Mouse (Mus musculus): Measurements from ENCODE around the gene Shank1. TPM values are rescaled to one million over a fixed set of nuclear protein-coding genes. Genes with fewer than 3 reads are reported as not detected.
A peak's percentile ranks its signal among the peaks of the same experiment; 100 is the strongest.

Shank1 gene
- polyA plus RNA-seq, 1 experiment from 2014 or later, result 2.5 TPM

GRCm38 (mm10) chr7:44332336-44332735 lies 22.3 kb downstream of the Shank1 start:
- WGBS, result 62% methylated on average over 3 of the region's 3 CpGs
- Histone ChIP-seq H3K4me2 (no peak overlapping the region), H3K36me3 (no peaks in the 10 kb centered on the region), H3K9ac (no peak overlapping the region), H3K4me3 (replicated peaks) (no peak overlapping the region), H3K27me3 (peaks cover 58% of the 10 kb centered on the region), H3K9me3 (replicated peaks) (no peaks in the 10 kb centered on the region), H3K4me1 (peaks cover 19% of the 10 kb centered on the region), H3K27ac (no peak overlapping the region)
- no peak for ATAC-seq (replicated peaks; ENCODE audit: low FRiP score)

- no peak for ATAC-seq (replicated peaks; ENCODE audit: low FRiP score)
- WGBS, result 72% methylated on average over 14 of the region's 14 CpGs
- Histone ChIP-seq H3K4me1 (peaks cover 19% of the 10 kb centered on the region), H3K4me3 (replicated peaks) (no peak overlapping the region), H3K27me3 (peaks cover 76% of the 10 kb centered on the region), H3K4me2 (no peak overlapping the region), H3K36me3 (no peaks in the 10 kb centered on the region), H3K27ac (no peak overlapping the region), H3K9ac (no peak overlapping the region), H3K9me3 (replicated peaks) (no peaks in the 10 kb centered on the region)
These were observed 24.1 kb downstream of the Shank1 start for GRCm38 (mm10) chr7:44334139-44334538.

GRCm38 (mm10) chr7:44335031-44335878 lies 25.2 kb downstream of the Shank1 start:
- H3K27me3 ChIP-seq, result peaks cover 80% of the 10 kb centered on the region
- no peaks in the 10 kb centered on the region for H3K36me3 ChIP-seq
- H3K27ac ChIP-seq, result no peak overlapping the region
- H3K9me3 ChIP-seq (replicated peaks), result no peaks in the 10 kb centered on the region
- no peak overlapping the region for H3K9ac ChIP-seq
- H3K4me1 ChIP-seq, result peaks cover 19% of the 10 kb centered on the region
- peak overlapping the region; percentile 87 for H3K4me2 ChIP-seq
- ATAC-seq (replicated peaks; ENCODE audit: low FRiP score), result peak; percentile 47; the same call in 1 of the 2 replicates
- peak overlapping the region; percentile 47 for H3K4me3 ChIP-seq (replicated peaks)
- 6% methylated on average over 18 of the region's 40 CpGs for WGBS

- Histone ChIP-seq H3K4me2 (peak overlapping the region; percentile 87), H3K4me1 (peaks cover 19% of the 10 kb centered on the region), H3K36me3 (no peaks in the 10 kb centered on the region), H3K9me3 (replicated peaks) (no peaks in the 10 kb centered on the region), H3K27ac (no peak overlapping the region), H3K9ac (no peak overlapping the region), H3K27me3 (peaks cover 85% of the 10 kb centered on the region), H3K4me3 (replicated peaks) (peak overlapping the region; percentile 47)
- peak; percentile 44; the same call in 1 of the 2 replicates for ATAC-seq (replicated peaks; ENCODE audit: low FRiP score)
- WGBS, result 3% methylated on average over 42 of the region's 54 CpGs
These were observed 26.3 kb downstream of the Shank1 start for GRCm38 (mm10) chr7:44336046-44337021.

GRCm38 (mm10) chr7:44337121-44337849 lies 27.2 kb downstream of the Shank1 start:
- Histone ChIP-seq H3K4me2 (peak overlapping the region; percentile 87; the same call in 1 of the 2 replicates), H3K36me3 (no peaks in the 10 kb centered on the region), H3K27me3 (peaks cover 85% of the 10 kb centered on the region), H3K4me3 (replicated peaks) (peak overlapping the region; percentile 47), H3K9ac (no peak overlapping the region), H3K4me1 (peaks cover 19% of the 10 kb centered on the region), H3K27ac (no peak overlapping the region), H3K9me3 (replicated peaks) (no peaks in the 10 kb centered on the region)
- ATAC-seq (replicated peaks; ENCODE audit: low FRiP score), result no peak
- WGBS, result 2% methylated on average over 32 of the region's 32 CpGs

GRCm38 (mm10) chr7:44340226-44340625 lies 30.2 kb downstream of the Shank1 start:
- H3K36me3 ChIP-seq, result no peaks in the 10 kb centered on the region
- whole genome bisulfite sequencing, result 63% methylated on average over 6 of the region's 6 CpGs
- no peak overlapping the region for H3K4me3 ChIP-seq (replicated peaks)
- H3K27ac ChIP-seq, result no peak overlapping the region
- no peak overlapping the region for H3K4me2 ChIP-seq
- H3K4me1 ChIP-seq, result peaks cover 24% of the 10 kb centered on the region
- H3K9me3 ChIP-seq (replicated peaks), result no peaks in the 10 kb centered on the region
- H3K9ac ChIP-seq, result no peak overlapping the region
- H3K27me3 ChIP-seq, result peaks cover 63% of the 10 kb centered on the region
- ATAC-seq (replicated peaks; ENCODE audit: low FRiP score), result no peak

GRCm38 (mm10) chr7:44341119-44341518 lies 31.1 kb downstream of the Shank1 start:
- no peak for ATAC-seq (replicated peaks; ENCODE audit: low FRiP score)
- Histone ChIP-seq H3K4me1 (peaks cover 15% of the 10 kb centered on the region), H3K9ac (no peak overlapping the region), H3K9me3 (replicated peaks) (no peaks in the 10 kb centered on the region), H3K4me2 (no peak overlapping the region), H3K27me3 (peaks cover 54% of the 10 kb centered on the region), H3K36me3 (no peaks in the 10 kb centered on the region), H3K4me3 (replicated peaks) (no peak overlapping the region), H3K27ac (no peak overlapping the region)
- WGBS, result 79% methylated on average over 10 of the region's 10 CpGs

- Histone ChIP-seq H3K27ac (no peak overlapping the region), H3K4me3 (replicated peaks) (no peak overlapping the region), H3K4me1 (peaks cover 9% of the 10 kb centered on the region), H3K36me3 (no peaks in the 10 kb centered on the region), H3K4me2 (no peak overlapping the region), H3K9ac (no peak overlapping the region), H3K27me3 (peaks cover 48% of the 10 kb centered on the region), H3K9me3 (replicated peaks) (no peaks in the 10 kb centered on the region)
- ATAC-seq (replicated peaks; ENCODE audit: low FRiP score), result no peak
- 67% methylated on average over 5 of the region's 5 CpGs for WGBS
These were observed 31.7 kb downstream of the Shank1 start for GRCm38 (mm10) chr7:44341714-44342113.

- WGBS, result 18% methylated on average over 11 of the region's 11 CpGs
- no peaks in the 10 kb centered on the region for H3K9me3 ChIP-seq (replicated peaks)
- H3K27ac ChIP-seq, result no peak overlapping the region
- no peaks in the 10 kb centered on the region for H3K36me3 ChIP-seq
- no peak overlapping the region for H3K4me3 ChIP-seq (replicated peaks)
- peaks cover 41% of the 10 kb centered on the region for H3K27me3 ChIP-seq
- H3K9ac ChIP-seq, result no peak overlapping the region
- peak overlapping the region; percentile 17; the same call in 1 of the 2 replicates for H3K4me2 ChIP-seq
- ATAC-seq (replicated peaks; ENCODE audit: low FRiP score), result no peak; the same call in 1 of the 2 replicates
- peaks cover 5% of the 10 kb centered on the region; the same call in 1 of the 2 replicates for H3K4me1 ChIP-seq
These were observed 33.5 kb downstream of the Shank1 start for GRCm38 (mm10) chr7:44343459-44344015.

GRCm38 (mm10) chr7:44344622-44345021 lies 34.6 kb downstream of the Shank1 start:
- WGBS, result 78% methylated on average over 12 of the region's 12 CpGs
- H3K27me3 ChIP-seq, result peaks cover 41% of the 10 kb centered on the region
- peaks cover 5% of the 10 kb centered on the region; the same call in 1 of the 2 replicates for H3K4me1 ChIP-seq
- H3K27ac ChIP-seq, result no peak overlapping the region
- ATAC-seq (replicated peaks; ENCODE audit: low FRiP score), result no peak
- no peaks in the 10 kb centered on the region for H3K36me3 ChIP-seq
- no peak overlapping the region for H3K4me3 ChIP-seq (replicated peaks)
- H3K4me2 ChIP-seq, result no peak overlapping the region
- no peak overlapping the region for H3K9ac ChIP-seq
- no peaks in the 10 kb centered on the region for H3K9me3 ChIP-seq (replicated peaks)

GRCm38 (mm10) chr7:44349043-44349442 lies 39.0 kb downstream of the Shank1 start:
- H3K27me3 ChIP-seq, result peaks cover 65% of the 10 kb centered on the region
- H3K27ac ChIP-seq, result no peak overlapping the region
- no peaks in the 10 kb centered on the region for H3K9me3 ChIP-seq (replicated peaks)
- H3K9ac ChIP-seq, result no peak overlapping the region
- peaks cover 38% of the 10 kb centered on the region for H3K4me1 ChIP-seq
- H3K4me2 ChIP-seq, result no peak overlapping the region
- no peaks in the 10 kb centered on the region for H3K36me3 ChIP-seq
- no peak for ATAC-seq (replicated peaks; ENCODE audit: low FRiP score)
- H3K4me3 ChIP-seq (replicated peaks), result no peak overlapping the region
- WGBS, result 16% methylated on average over 3 of the region's 3 CpGs

All from kidney, embryonic 15.5 days (tissue).